Mouse (Mus musculus): ENCODE data around the gene Polr3k. TPM values are rescaled to one million over a fixed set of nuclear protein-coding genes. Genes with fewer than 3 reads are reported as not detected.

The Polr3k gene
- polyA plus RNA-seq (2014; fragmentation: Nextera tagmentation; extraction: Ambion mirVana), result 93.2 and 96.0 TPM in 2 replicates

DNA sequence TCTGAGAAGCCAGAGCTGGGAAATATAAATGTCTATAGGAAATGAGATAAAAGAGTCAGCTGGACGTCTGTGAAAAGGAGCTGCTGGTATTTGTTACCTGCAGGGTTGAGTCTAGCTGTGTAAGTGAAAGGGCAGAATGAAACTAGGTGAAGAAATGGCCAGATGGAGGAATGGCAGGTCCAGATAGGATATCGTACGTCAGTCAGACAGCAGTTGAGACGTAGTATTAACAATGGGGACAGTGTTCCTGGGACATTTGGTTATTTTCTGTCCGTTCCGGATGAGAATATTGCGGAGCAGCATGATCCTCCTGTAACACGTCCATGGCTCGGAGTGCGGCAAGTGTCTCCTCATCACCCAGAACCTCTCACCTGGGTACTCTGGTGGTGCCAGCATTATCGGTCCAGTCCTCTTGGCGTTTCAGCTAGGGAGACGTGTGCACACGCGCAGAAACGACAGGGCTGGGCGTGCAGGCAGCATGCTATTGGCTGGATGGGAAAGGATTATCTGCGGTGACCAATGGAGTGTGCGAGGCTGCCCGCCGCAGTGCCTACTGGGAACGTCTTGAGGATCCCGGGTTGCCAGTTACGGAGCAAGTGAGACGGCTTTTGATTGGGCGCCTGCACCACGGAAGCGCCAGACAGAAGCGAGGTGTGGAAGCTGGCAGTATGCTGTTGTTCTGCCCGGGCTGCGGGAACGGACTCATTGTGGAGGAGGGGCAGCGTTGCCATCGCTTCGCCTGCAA is at the start of gene Polr3k:
Gene Polr3k, plus strand, starts transcription at position 547 of the 745 bp plus-strand sequence.
- Histone ChIP-seq H3K27me3 (ENCODE audit: control insufficient read depth, insufficient read depth, low read length) (no peaks in the 10 kb centered on the region), H3K4me3 (ENCODE audit: low read depth, low read length) (peak within 1 kb of the TSS; percentile 58), H3K36me3 (ENCODE audit: control insufficient read depth, insufficient read depth, low read length) (peaks cover 11% of the 10 kb centered on the region), H3K9me3 (ENCODE audit: control insufficient read depth, low read depth, low read length) (no peaks in the 10 kb centered on the region), H3K4me2 (replicated peaks; ENCODE audit: low read depth, low read length) (peak within 1 kb of the TSS; percentile 83), H3K4me1 (ENCODE audit: control insufficient read depth, insufficient read depth, low read length) (peaks cover 13% of the 10 kb centered on the region; the same call in 1 of the 2 replicates), H3K9ac (replicated peaks; ENCODE audit: low read depth, low read length) (peak within 1 kb of the TSS; percentile 66), H3K27ac (ENCODE audit: low read length) (peak within 1 kb of the TSS; percentile 62; the same call in 1 of the 2 replicates)
- WGBS, result under 1% methylated on average over 35 of the region's 35 CpGs
- ATAC-seq (ENCODE audit: insufficient number of reproducible peaks, insufficient read depth, low FRiP score, low read depth), result peak; percentile 100

DNA sequence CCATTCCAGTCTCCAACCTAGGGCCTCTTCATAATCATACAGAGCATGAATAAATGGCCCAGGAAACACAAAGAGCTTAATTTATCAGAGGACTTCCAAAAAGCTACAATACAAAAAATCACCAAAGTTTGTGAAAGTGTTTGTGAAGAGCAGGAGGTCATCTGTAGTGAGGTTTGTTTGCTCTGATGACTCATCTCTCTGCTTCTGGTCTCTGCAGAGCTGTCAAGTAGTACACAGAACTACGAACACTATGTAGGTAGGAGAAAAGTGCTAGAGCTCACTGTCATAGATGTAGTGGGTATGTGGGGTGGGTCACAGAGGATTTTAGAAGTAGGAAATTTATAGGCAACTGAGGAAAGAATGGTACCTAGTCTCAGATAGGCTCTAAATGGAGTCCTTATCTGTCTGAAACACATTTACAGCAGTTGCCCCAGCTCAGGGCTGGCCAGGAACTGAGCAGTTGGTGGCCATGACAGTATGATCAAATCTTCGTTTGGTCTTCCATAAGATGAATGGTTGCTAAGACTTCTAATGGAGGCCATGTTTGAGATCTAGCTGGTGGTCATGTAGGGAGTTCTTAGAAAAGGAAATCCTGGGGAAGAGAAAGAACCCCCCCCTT is 35.0 kb upstream of the Polr3k start:
- no peaks in the 10 kb centered on the region for H3K4me1 ChIP-seq (ENCODE audit: control insufficient read depth, insufficient read depth, low read length)
- H3K4me3 ChIP-seq (ENCODE audit: low read depth, low read length), result no peak overlapping the region

DNA sequence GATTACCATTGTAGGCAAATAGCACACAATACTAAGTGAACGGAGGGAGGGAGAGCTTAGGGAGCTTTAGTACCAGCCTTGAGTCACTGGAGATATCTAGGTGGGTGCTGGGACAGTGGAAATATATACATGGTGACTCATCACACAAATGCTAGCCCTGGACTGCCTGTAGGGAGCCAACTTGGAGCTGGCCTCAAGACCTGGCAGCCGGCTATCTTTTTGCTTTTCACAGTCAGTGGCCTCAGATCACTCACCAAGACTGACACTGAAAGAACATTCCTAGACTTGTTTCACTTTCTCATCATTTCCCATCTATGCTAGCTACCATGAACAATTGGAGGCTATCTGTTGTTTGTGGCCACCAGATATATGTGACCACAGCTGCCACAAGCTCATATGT is 31.4 kb upstream of the Polr3k start:
- Histone ChIP-seq H3K4me1 (ENCODE audit: control insufficient read depth, insufficient read depth, low read length) (no peaks in the 10 kb centered on the region), H3K27ac (ENCODE audit: low read length) (no peak overlapping the region), H3K4me3 (ENCODE audit: low read depth, low read length) (no peak overlapping the region), H3K36me3 (ENCODE audit: control insufficient read depth, insufficient read depth, low read length) (no peaks in the 10 kb centered on the region), H3K4me2 (replicated peaks; ENCODE audit: low read depth, low read length) (no peak overlapping the region), H3K27me3 (ENCODE audit: control insufficient read depth, insufficient read depth, low read length) (no peaks in the 10 kb centered on the region), H3K9ac (replicated peaks; ENCODE audit: low read depth, low read length) (no peak overlapping the region), H3K9me3 (ENCODE audit: control insufficient read depth, low read depth, low read length) (no peaks in the 10 kb centered on the region)
- no peak for ATAC-seq (ENCODE audit: insufficient number of reproducible peaks, insufficient read depth, low FRiP score, low read depth)
- 83% methylated on average over 2 of the region's 2 CpGs for WGBS

More for the DNA sequence above, 35.0 kb upstream of the Polr3k start:
- 61% methylated on average over 2 of the region's 2 CpGs for WGBS
- Histone ChIP-seq H3K36me3 (ENCODE audit: control insufficient read depth, insufficient read depth, low read length) (no peaks in the 10 kb centered on the region), H3K9ac (replicated peaks; ENCODE audit: low read depth, low read length) (no peak overlapping the region), H3K4me2 (replicated peaks; ENCODE audit: low read depth, low read length) (no peak overlapping the region), H3K27ac (ENCODE audit: low read length) (no peak overlapping the region), H3K9me3 (ENCODE audit: control insufficient read depth, low read depth, low read length) (no peaks in the 10 kb centered on the region), H3K27me3 (ENCODE audit: control insufficient read depth, insufficient read depth, low read length) (no peaks in the 10 kb centered on the region)
- ATAC-seq (ENCODE audit: insufficient number of reproducible peaks, insufficient read depth, low FRiP score, low read depth), result no peak

GRCm38 (mm10) chr2:181837372-181838292 is 26.5 kb upstream of the Polr3k start, which contains the start of gene Pcmtd2:
Pcmtd2 (plus strand) TSS chr2:181837854.
- WGBS, result under 1% methylated on average over 35 of the region's 35 CpGs

GRCm38 (mm10) chr2:181838293-181838680 is 25.9 kb upstream of the Polr3k start:
- H3K27me3 ChIP-seq (ENCODE audit: control insufficient read depth, insufficient read depth, low read length), result no peaks in the 10 kb centered on the region
- peak overlapping the region; percentile 82 for H3K27ac ChIP-seq (ENCODE audit: low read length)
- WGBS, result 3% methylated on average over 3 of the region's 3 CpGs

More at GRCm38 (mm10) chr2:181837372-181838292, 26.5 kb upstream of the Polr3k start, which contains the start of gene Pcmtd2:
- no peaks in the 10 kb centered on the region for H3K27me3 ChIP-seq (ENCODE audit: control insufficient read depth, insufficient read depth, low read length)
- H3K36me3 ChIP-seq (ENCODE audit: control insufficient read depth, insufficient read depth, low read length), result peaks cover 2% of the 10 kb centered on the region; the same call in 1 of the 2 replicates
- ATAC-seq (ENCODE audit: insufficient number of reproducible peaks, insufficient read depth, low FRiP score, low read depth), result peak; percentile 98
- H3K4me1 ChIP-seq (ENCODE audit: control insufficient read depth, insufficient read depth, low read length), result peaks cover 5% of the 10 kb centered on the region
- H3K27ac ChIP-seq (ENCODE audit: low read length), result peak within 1 kb of the TSS; percentile 82
- H3K9ac ChIP-seq (replicated peaks; ENCODE audit: low read depth, low read length), result peak within 1 kb of the TSS; percentile 63
- peak within 1 kb of the TSS; percentile 68 for H3K4me3 ChIP-seq (ENCODE audit: low read depth, low read length)
- H3K4me2 ChIP-seq (replicated peaks; ENCODE audit: low read depth, low read length), result peak within 1 kb of the TSS; percentile 80
- no peaks in the 10 kb centered on the region for H3K9me3 ChIP-seq (ENCODE audit: control insufficient read depth, low read depth, low read length)

DNA sequence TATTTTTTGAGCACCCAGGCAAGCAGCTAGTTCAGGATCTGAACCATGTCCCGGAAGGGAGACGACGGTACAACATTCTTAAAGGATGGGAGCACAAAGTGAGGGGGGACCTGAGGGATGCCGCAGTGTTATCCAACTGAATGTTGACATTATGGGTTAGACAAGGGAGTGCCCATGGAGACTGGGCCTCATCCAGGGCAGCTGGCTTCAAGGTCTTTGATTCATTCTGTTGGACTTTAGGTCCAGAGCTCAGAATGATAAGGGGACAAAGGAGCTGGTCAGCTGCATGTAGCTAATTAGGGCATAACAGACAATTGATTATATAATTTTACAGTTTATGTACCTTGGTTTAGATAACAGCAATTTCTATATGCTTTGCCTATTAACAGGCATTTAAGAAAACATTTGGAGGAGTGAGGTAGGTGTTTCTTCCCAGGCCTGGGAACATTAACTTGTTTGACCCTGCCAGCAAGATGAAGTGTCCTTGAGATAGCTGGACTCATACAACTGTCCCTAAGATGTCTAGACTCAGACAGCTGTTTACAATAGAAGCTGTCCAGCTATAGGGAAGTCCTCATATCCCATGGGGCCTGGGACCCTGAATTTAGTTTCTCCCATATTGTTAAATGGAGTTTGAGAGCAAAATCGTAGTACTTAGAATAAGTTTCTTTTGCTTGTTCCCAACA is 18.3 kb upstream of the Polr3k start:
- no peak overlapping the region for H3K27ac ChIP-seq (ENCODE audit: low read length)
- H3K4me1 ChIP-seq (ENCODE audit: control insufficient read depth, insufficient read depth, low read length), result no peaks in the 10 kb centered on the region
- no peaks in the 10 kb centered on the region for H3K9me3 ChIP-seq (ENCODE audit: control insufficient read depth, low read depth, low read length)
- H3K4me2 ChIP-seq (replicated peaks; ENCODE audit: low read depth, low read length), result no peak overlapping the region
- peaks cover 20% of the 10 kb centered on the region for H3K36me3 ChIP-seq (ENCODE audit: control insufficient read depth, insufficient read depth, low read length)
- WGBS, result 72% methylated on average over 5 of the region's 5 CpGs
- no peaks in the 10 kb centered on the region for H3K27me3 ChIP-seq (ENCODE audit: control insufficient read depth, insufficient read depth, low read length)
- no peak for ATAC-seq (ENCODE audit: insufficient number of reproducible peaks, insufficient read depth, low FRiP score, low read depth)
- no peak overlapping the region for H3K9ac ChIP-seq (replicated peaks; ENCODE audit: low read depth, low read length)
- no peak overlapping the region for H3K4me3 ChIP-seq (ENCODE audit: low read depth, low read length)

More at GRCm38 (mm10) chr2:181838293-181838680, 25.9 kb upstream of the Polr3k start:
- H3K9ac ChIP-seq (replicated peaks; ENCODE audit: low read depth, low read length), result peak overlapping the region; percentile 63
- H3K4me2 ChIP-seq (replicated peaks; ENCODE audit: low read depth, low read length), result peak overlapping the region; percentile 80
- no peaks in the 10 kb centered on the region for H3K9me3 ChIP-seq (ENCODE audit: control insufficient read depth, low read depth, low read length)
- H3K4me3 ChIP-seq (ENCODE audit: low read depth, low read length), result peak overlapping the region; percentile 68
- H3K4me1 ChIP-seq (ENCODE audit: control insufficient read depth, insufficient read depth, low read length), result peaks cover 5% of the 10 kb centered on the region
- peak; percentile 12; the same call in 1 of the 2 replicates for ATAC-seq (ENCODE audit: insufficient number of reproducible peaks, insufficient read depth, low FRiP score, low read depth)
- peaks cover 2% of the 10 kb centered on the region; the same call in 1 of the 2 replicates for H3K36me3 ChIP-seq (ENCODE audit: control insufficient read depth, insufficient read depth, low read length)

- Histone ChIP-seq H3K9ac (replicated peaks; ENCODE audit: low read depth, low read length) (peak overlapping the region; percentile 66), H3K27ac (ENCODE audit: low read length) (peak overlapping the region; percentile 62; the same call in 1 of the 2 replicates), H3K4me3 (ENCODE audit: low read depth, low read length) (peak overlapping the region; percentile 58), H3K4me1 (ENCODE audit: control insufficient read depth, insufficient read depth, low read length) (peaks cover 13% of the 10 kb centered on the region; the same call in 1 of the 2 replicates), H3K9me3 (ENCODE audit: control insufficient read depth, low read depth, low read length) (no peaks in the 10 kb centered on the region), H3K4me2 (replicated peaks; ENCODE audit: low read depth, low read length) (peak overlapping the region; percentile 83), H3K36me3 (ENCODE audit: control insufficient read depth, insufficient read depth, low read length) (peaks cover 16% of the 10 kb centered on the region), H3K27me3 (ENCODE audit: control insufficient read depth, insufficient read depth, low read length) (no peaks in the 10 kb centered on the region)
- ATAC-seq (ENCODE audit: insufficient number of reproducible peaks, insufficient read depth, low FRiP score, low read depth), result peak; percentile 42
- 0% methylated on average over 22 of the region's 22 CpGs for WGBS
These were observed 361 bp downstream of the Polr3k start for GRCm38 (mm10) chr2:181864536-181864860.

All from stomach, embryonic 14.5 days (tissue).